Mouse (Mus musculus) WW6 (cell line): ENCODE measurements around the gene P2rx7.
"Not testable (repeated sequence)": the region's sequence is repeated elsewhere in the genome, so short reads cannot be mapped to it uniquely, and the experiment has no call there.

Source experiments
- DNase-seq: peaks from one replicate; pipeline ENCODE4 v3.0.0-alpha.2; 2013; ENCODE audit warnings: low read depth, low spot score

The P2rx7 gene

GRCm38 (mm10) chr5:122646050-122646449, 2.3 kb downstream of the P2rx7 start:
- DNase-seq: no peak

GRCm38 (mm10) chr5:122647256-122647924, 3.7 kb downstream of the P2rx7 start:
- DNase-seq: no peak

- DNase-seq: not testable (repeated sequence)
These were observed 4.3 kb downstream of the P2rx7 start for GRCm38 (mm10) chr5:122647952-122648374.

- no peak for DNase-seq
These were observed 5.6 kb downstream of the P2rx7 start for GRCm38 (mm10) chr5:122649264-122649663.

GRCm38 (mm10) chr5:122650100-122650499, 6.4 kb downstream of the P2rx7 start:
- DNase-seq: no peak

- no peak for DNase-seq
These were observed 8.8 kb downstream of the P2rx7 start for GRCm38 (mm10) chr5:122652506-122652905.

GRCm38 (mm10) chr5:122653112-122653445, 9.4 kb downstream of the P2rx7 start:
- no peak for DNase-seq

GRCm38 (mm10) chr5:122653446-122654267, 9.9 kb downstream of the P2rx7 start:
- DNase-seq: no peak

GRCm38 (mm10) chr5:122654268-122654573, 10.5 kb downstream of the P2rx7 start:
- DNase-seq: no peak

GRCm38 (mm10) chr5:122656808-122657207, 13.1 kb downstream of the P2rx7 start:
- DNase-seq: no peak

- DNase-seq: no peak
These were observed 18.8 kb downstream of the P2rx7 start for GRCm38 (mm10) chr5:122662501-122662900.

- DNase-seq: no peak
These were observed 21.3 kb downstream of the P2rx7 start for GRCm38 (mm10) chr5:122665036-122665435.

GRCm38 (mm10) chr5:122668981-122669897, 25.5 kb downstream of the P2rx7 start:
- DNase-seq: no peak

- DNase-seq: not testable (repeated sequence)
These were observed 27.9 kb downstream of the P2rx7 start for GRCm38 (mm10) chr5:122671641-122672040.

- no peak for DNase-seq
These were observed 28.6 kb downstream of the P2rx7 start for GRCm38 (mm10) chr5:122672298-122672697.

GRCm38 (mm10) chr5:122676002-122676401, 32.3 kb downstream of the P2rx7 start:
- DNase-seq: no peak

- no peak for DNase-seq
These were observed 34.3 kb downstream of the P2rx7 start for GRCm38 (mm10) chr5:122677983-122678382.

GRCm38 (mm10) chr5:122679881-122680280, 36.2 kb downstream of the P2rx7 start:
- DNase-seq: no peak

- no peak for DNase-seq
These were observed 37.6 kb downstream of the P2rx7 start for GRCm38 (mm10) chr5:122681276-122681675.

- no peak for DNase-seq
These were observed 40.2 kb downstream of the P2rx7 start for GRCm38 (mm10) chr5:122683926-122684325.

- DNase-seq: no peak
These were observed 43.7 kb downstream of the P2rx7 start for GRCm38 (mm10) chr5:122687391-122687790.

GRCm38 (mm10) chr5:122689153-122689552, 45.4 kb downstream of the P2rx7 start:
- no peak for DNase-seq
